Mouse (Mus musculus): ENCODE results near the gene Sim1. TPM values are rescaled to one million over a fixed set of nuclear protein-coding genes. Genes with fewer than 3 reads are reported as not detected.

Gene Sim1
- polyA plus RNA-seq, 1 experiment from 2014 or later: not detected

- Histone ChIP-seq H3K27me3 (ENCODE audit: control insufficient read depth, insufficient read depth, low read length) (peaks cover 29% of the 10 kb centered on the region), H3K4me1 (ENCODE audit: control insufficient read depth, insufficient read depth, low read length) (no peaks in the 10 kb centered on the region; the same call in 1 of the 2 replicates), H3K27ac (ENCODE audit: low read length) (no peak overlapping the region), H3K36me3 (ENCODE audit: control insufficient read depth, insufficient read depth, low read length) (no peaks in the 10 kb centered on the region), H3K9ac (replicated peaks; ENCODE audit: low read depth, low read length) (no peak overlapping the region), H3K9me3 (ENCODE audit: control insufficient read depth, low read depth, low read length) (no peaks in the 10 kb centered on the region), H3K4me2 (replicated peaks; ENCODE audit: low read depth, low read length) (peak overlapping the region; percentile 22), H3K4me3 (ENCODE audit: low read depth, low read length) (no peak overlapping the region)
- WGBS: 6% methylated on average over 21 of the region's 21 CpGs
- ATAC-seq (ENCODE audit: insufficient number of reproducible peaks, insufficient read depth, low FRiP score, low read depth): no peak
These were observed 5.5 kb downstream of the Sim1 start for GRCm38 (mm10) chr10:50899846-50900745.

- Histone ChIP-seq H3K4me3 (ENCODE audit: low read depth, low read length) (no peak overlapping the region), H3K9ac (replicated peaks; ENCODE audit: low read depth, low read length) (no peak overlapping the region), H3K36me3 (ENCODE audit: control insufficient read depth, insufficient read depth, low read length) (no peaks in the 10 kb centered on the region), H3K27me3 (ENCODE audit: control insufficient read depth, insufficient read depth, low read length) (peaks cover 38% of the 10 kb centered on the region), H3K4me2 (replicated peaks; ENCODE audit: low read depth, low read length) (peak overlapping the region; percentile 22), H3K27ac (ENCODE audit: low read length) (no peak overlapping the region), H3K9me3 (ENCODE audit: control insufficient read depth, low read depth, low read length) (no peaks in the 10 kb centered on the region), H3K4me1 (ENCODE audit: control insufficient read depth, insufficient read depth, low read length) (no peaks in the 10 kb centered on the region)
- WGBS: 2% methylated on average over 42 of the region's 42 CpGs
- no peak for ATAC-seq (ENCODE audit: insufficient number of reproducible peaks, insufficient read depth, low FRiP score, low read depth)
These were observed 6.4 kb downstream of the Sim1 start for GRCm38 (mm10) chr10:50900746-50901600.

- WGBS: 6% methylated on average over 19 of the region's 19 CpGs
- H3K4me3 ChIP-seq (ENCODE audit: low read depth, low read length): no peak overlapping the region
- H3K9ac ChIP-seq (replicated peaks; ENCODE audit: low read depth, low read length): no peak overlapping the region
- H3K4me1 ChIP-seq (ENCODE audit: control insufficient read depth, insufficient read depth, low read length): no peaks in the 10 kb centered on the region
- no peaks in the 10 kb centered on the region for H3K36me3 ChIP-seq (ENCODE audit: control insufficient read depth, insufficient read depth, low read length)
- H3K9me3 ChIP-seq (ENCODE audit: control insufficient read depth, low read depth, low read length): no peaks in the 10 kb centered on the region
- no peak overlapping the region for H3K27ac ChIP-seq (ENCODE audit: low read length)
- ATAC-seq (ENCODE audit: insufficient number of reproducible peaks, insufficient read depth, low FRiP score, low read depth): no peak
- no peak overlapping the region for H3K4me2 ChIP-seq (replicated peaks; ENCODE audit: low read depth, low read length)
- peaks cover 45% of the 10 kb centered on the region for H3K27me3 ChIP-seq (ENCODE audit: control insufficient read depth, insufficient read depth, low read length)
These were observed 7.3 kb downstream of the Sim1 start for GRCm38 (mm10) chr10:50901601-50902475.

GRCm38 (mm10) chr10:50902741-50903715, 8.5 kb downstream of the Sim1 start:
- peak overlapping the region; percentile 17 for H3K4me3 ChIP-seq (ENCODE audit: low read depth, low read length)
- peak; percentile 61 for ATAC-seq (ENCODE audit: insufficient number of reproducible peaks, insufficient read depth, low FRiP score, low read depth)
- peak overlapping the region; percentile 41 for H3K4me2 ChIP-seq (replicated peaks; ENCODE audit: low read depth, low read length)
- WGBS: 1% methylated on average over 43 of the region's 43 CpGs
- H3K9ac ChIP-seq (replicated peaks; ENCODE audit: low read depth, low read length): no peak overlapping the region
- peaks cover 56% of the 10 kb centered on the region for H3K27me3 ChIP-seq (ENCODE audit: control insufficient read depth, insufficient read depth, low read length)
- peak overlapping the region; percentile 17; the same call in 1 of the 2 replicates for H3K27ac ChIP-seq (ENCODE audit: low read length)
- no peaks in the 10 kb centered on the region for H3K9me3 ChIP-seq (ENCODE audit: control insufficient read depth, low read depth, low read length)
- H3K36me3 ChIP-seq (ENCODE audit: control insufficient read depth, insufficient read depth, low read length): no peaks in the 10 kb centered on the region
- no peaks in the 10 kb centered on the region for H3K4me1 ChIP-seq (ENCODE audit: control insufficient read depth, insufficient read depth, low read length)

- no peak overlapping the region for H3K9ac ChIP-seq (replicated peaks; ENCODE audit: low read depth, low read length)
These were observed 9.6 kb downstream of the Sim1 start for GRCm38 (mm10) chr10:50903846-50904763.

GRCm38 (mm10) chr10:50904764-50905701, 10.5 kb downstream of the Sim1 start:
- peaks cover 65% of the 10 kb centered on the region for H3K27me3 ChIP-seq (ENCODE audit: control insufficient read depth, insufficient read depth, low read length)
- 19% methylated on average over 29 of the region's 29 CpGs for WGBS
- H3K36me3 ChIP-seq (ENCODE audit: control insufficient read depth, insufficient read depth, low read length): no peaks in the 10 kb centered on the region
- H3K4me1 ChIP-seq (ENCODE audit: control insufficient read depth, insufficient read depth, low read length): no peaks in the 10 kb centered on the region
- no peak overlapping the region for H3K9ac ChIP-seq (replicated peaks; ENCODE audit: low read depth, low read length)
- ATAC-seq (ENCODE audit: insufficient number of reproducible peaks, insufficient read depth, low FRiP score, low read depth): no peak
- no peak overlapping the region for H3K4me2 ChIP-seq (replicated peaks; ENCODE audit: low read depth, low read length)
- no peak overlapping the region for H3K4me3 ChIP-seq (ENCODE audit: low read depth, low read length)
- no peaks in the 10 kb centered on the region for H3K9me3 ChIP-seq (ENCODE audit: control insufficient read depth, low read depth, low read length)
- no peak overlapping the region for H3K27ac ChIP-seq (ENCODE audit: low read length)

More at GRCm38 (mm10) chr10:50903846-50904763, 9.6 kb downstream of the Sim1 start:
- H3K36me3 ChIP-seq (ENCODE audit: control insufficient read depth, insufficient read depth, low read length): no peaks in the 10 kb centered on the region
- no peaks in the 10 kb centered on the region for H3K9me3 ChIP-seq (ENCODE audit: control insufficient read depth, low read depth, low read length)
- H3K4me1 ChIP-seq (ENCODE audit: control insufficient read depth, insufficient read depth, low read length): no peaks in the 10 kb centered on the region
- H3K27me3 ChIP-seq (ENCODE audit: control insufficient read depth, insufficient read depth, low read length): peaks cover 60% of the 10 kb centered on the region
- ATAC-seq (ENCODE audit: insufficient number of reproducible peaks, insufficient read depth, low FRiP score, low read depth): no peak
- no peak overlapping the region for H3K4me3 ChIP-seq (ENCODE audit: low read depth, low read length)
- H3K4me2 ChIP-seq (replicated peaks; ENCODE audit: low read depth, low read length): no peak overlapping the region
- no peak overlapping the region for H3K27ac ChIP-seq (ENCODE audit: low read length)
- WGBS: 7% methylated on average over 26 of the region's 26 CpGs
